Mouse (Mus musculus) neural tube, embryonic 13.5 days (tissue): ENCODE data around the gene Crybg3. TPM values are rescaled to one million over a fixed set of nuclear protein-coding genes. Genes with fewer than 3 reads are reported as not detected.
A peak's percentile ranks its signal among the peaks of the same experiment; 100 is the strongest.

ENCODE experiments used
- ATAC-seq: fragments of 200-750 bp; cut with Nextera tagmentation; 2 replicates; pipeline ENCODE4 v1.8.0; 2017; ENCODE audit warnings: low read depth, mild to moderate bottlenecking, moderate TSS enrichment, moderate library complexity
- H3K27ac ChIP-seq: fragments of 300-500 bp; sonication (generic); replicated peaks from 2 replicates; pipeline ENCODE4 v1.5.1; 2015; ENCODE audit warnings: moderate library complexity, mild to moderate bottlenecking, inconsistent platforms
- H3K27me3 ChIP-seq: fragments of 300-500 bp; sonication (generic); 2 replicates; pipeline ENCODE4 v1.6.1; 2015; ENCODE audit warnings: mild to moderate bottlenecking, inconsistent platforms
- H3K36me3 ChIP-seq: fragments of 300-500 bp; sonication (generic); 2 replicates; pipeline ENCODE4 v1.6.1; 2015; ENCODE audit warnings: mild to moderate bottlenecking, inconsistent platforms
- H3K4me1 ChIP-seq: fragments of 300-500 bp; sonication (generic); replicated peaks from 2 replicates; pipeline ENCODE4 v1.6.1; 2015; ENCODE audit warnings: inconsistent platforms
- H3K4me2 ChIP-seq: fragments of 300-500 bp; sonication (generic); 2 replicates; pipeline ENCODE4 v1.6.1; 2015; ENCODE audit warnings: inconsistent platforms, mild to moderate bottlenecking, moderate library complexity
- H3K4me3 ChIP-seq: fragments of 300-500 bp; sonication (generic); 2 replicates; pipeline ENCODE4 v1.5.1; 2015; ENCODE audit warnings: mild to moderate bottlenecking, inconsistent platforms
- H3K9ac ChIP-seq: fragments of 300-500 bp; sonication (generic); 2 replicates; pipeline ENCODE4 v1.6.1; 2015; ENCODE audit warnings: moderate library complexity, mild to moderate bottlenecking, inconsistent platforms
- H3K9me3 ChIP-seq: fragments of 300-500 bp; sonication (generic); 2 replicates; pipeline ENCODE4 v1.6.1; 2016; ENCODE audit warnings: inconsistent platforms
- WGBS: fragments of 180-500 bp; shearing (Covaris S2); methylation state at CpG from one replicate; pipeline ENCODE4 v1.1.7; 2015; 5-methylcytosine and 5-hydroxymethylcytosine counted together
- polyA plus RNA-seq: library from polyadenylated mRNA; unstranded; fragments of >200 nt; fragmentation: Nextera tagmentation; extraction: Ambion mirVana; gene quantifications from 2 replicates; pipeline ENCODE4 v1.2.1, GENCODE M21; 2015

The Crybg3 gene
- polyA plus RNA-seq, 1 experiment from 2014 or later, result 3.8 TPM

DNA sequence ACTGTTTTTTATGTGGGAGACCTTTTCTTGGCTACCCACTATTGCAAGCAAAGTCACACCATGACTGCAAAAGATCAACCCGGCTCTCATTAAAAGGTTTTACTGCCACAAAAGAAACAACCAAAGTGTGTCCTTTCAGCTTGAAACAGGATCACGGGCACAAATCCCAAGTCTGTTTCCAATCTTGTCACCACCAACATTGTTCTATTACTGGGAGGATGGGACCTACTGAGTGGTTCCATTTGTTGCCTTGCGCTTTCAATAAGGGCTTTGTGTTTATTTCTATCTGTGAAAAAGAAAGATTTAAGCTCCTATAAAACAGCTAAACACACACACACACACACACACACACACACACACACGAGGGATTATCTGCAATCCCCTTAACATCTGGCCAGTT is 1.8 kb downstream of the Crybg3 start:
- peaks cover 5% of the 10 kb centered on the region for H3K27me3 ChIP-seq
- 19% methylated on average over 4 of the region's 4 CpGs for WGBS
- H3K4me1 ChIP-seq, result peaks cover 24% of the 10 kb centered on the region
- H3K27ac ChIP-seq, result peak overlapping the region; percentile 52; the same call in 1 of the 2 replicates
- no peak overlapping the region for H3K9ac ChIP-seq
- peak overlapping the region; percentile 82 for H3K4me2 ChIP-seq
- no peak; the same call in 1 of the 2 replicates for ATAC-seq
- no peaks in the 10 kb centered on the region for H3K9me3 ChIP-seq
- H3K4me3 ChIP-seq, result peak overlapping the region; percentile 83
- no peaks in the 10 kb centered on the region for H3K36me3 ChIP-seq

DNA sequence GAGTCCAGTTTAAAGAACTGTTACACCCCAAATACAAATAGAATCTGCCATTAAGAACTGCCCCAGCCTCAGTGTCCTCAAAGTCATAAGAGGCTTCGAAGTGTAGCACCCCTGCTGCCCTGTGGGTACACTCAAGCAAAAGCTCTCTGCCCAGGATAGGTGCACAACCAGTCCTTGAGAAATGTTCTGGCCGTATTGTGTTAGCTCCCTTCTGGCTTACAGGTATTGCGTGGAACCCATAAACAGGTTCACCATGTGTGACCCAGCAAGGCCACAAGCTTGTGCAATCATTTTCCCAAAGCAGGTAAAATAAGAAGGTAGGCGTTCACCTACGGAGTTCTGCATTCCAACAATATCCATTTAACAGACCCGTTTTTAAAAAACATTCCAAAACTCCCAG is 3.5 kb downstream of the Crybg3 start:
- H3K4me2 ChIP-seq, result no peak overlapping the region
- no peaks in the 10 kb centered on the region for H3K36me3 ChIP-seq
- peaks cover 22% of the 10 kb centered on the region for H3K4me1 ChIP-seq
- peaks cover 5% of the 10 kb centered on the region for H3K27me3 ChIP-seq
- H3K9ac ChIP-seq, result no peak overlapping the region
- no peaks in the 10 kb centered on the region for H3K9me3 ChIP-seq
- WGBS, result 93% methylated on average over 6 of the region's 6 CpGs
- H3K27ac ChIP-seq, result no peak overlapping the region
- no peak for ATAC-seq
- H3K4me3 ChIP-seq, result no peak overlapping the region

DNA sequence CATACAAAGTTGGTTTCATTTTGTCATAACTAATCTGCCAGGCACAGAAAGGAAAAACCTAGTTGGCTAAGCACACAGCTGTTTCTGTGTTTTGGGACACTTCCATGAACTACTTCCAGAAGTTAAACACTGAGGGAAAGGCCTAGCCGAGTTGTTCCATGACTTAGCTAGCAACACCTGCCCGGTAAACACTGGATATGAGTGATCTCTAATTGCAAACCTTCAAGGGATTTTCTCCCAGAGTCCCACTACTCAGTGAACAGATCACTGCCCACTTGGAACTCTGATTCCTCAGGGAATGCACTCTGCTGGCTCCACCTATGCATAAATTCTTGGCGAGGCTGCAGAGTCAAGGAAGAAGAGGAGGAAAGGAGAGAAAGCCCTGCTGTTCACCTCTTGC is 6.1 kb downstream of the Crybg3 start:
- Histone ChIP-seq H3K27ac (no peak overlapping the region), H3K4me1 (peaks cover 12% of the 10 kb centered on the region), H3K4me3 (no peak overlapping the region), H3K27me3 (no peaks in the 10 kb centered on the region), H3K4me2 (no peak overlapping the region), H3K9me3 (no peaks in the 10 kb centered on the region), H3K9ac (no peak overlapping the region), H3K36me3 (no peaks in the 10 kb centered on the region)
- ATAC-seq, result no peak
- 81% methylated on average over 3 of the region's 3 CpGs for WGBS

DNA sequence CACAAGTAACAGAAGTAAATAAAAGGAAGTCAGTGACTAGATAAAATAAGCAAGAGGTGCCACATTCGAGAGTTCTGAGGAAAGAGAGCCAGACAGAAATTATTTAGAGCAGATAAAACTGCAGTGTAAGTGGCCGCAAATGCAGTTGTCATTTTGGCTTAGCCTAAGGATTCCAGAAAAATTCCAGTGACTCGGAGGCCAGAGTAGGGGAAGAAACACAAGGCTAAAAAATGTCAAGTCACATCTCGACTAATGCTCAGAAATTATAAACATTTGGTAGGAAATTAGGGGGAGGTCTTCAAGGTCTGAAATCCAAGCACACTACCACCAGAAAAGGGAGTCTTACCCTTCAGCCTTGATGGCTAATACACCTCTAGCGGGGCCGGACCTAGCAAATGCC is 10.0 kb downstream of the Crybg3 start:
- Histone ChIP-seq H3K4me3 (no peak overlapping the region), H3K27me3 (no peaks in the 10 kb centered on the region), H3K36me3 (no peaks in the 10 kb centered on the region), H3K9me3 (no peaks in the 10 kb centered on the region), H3K9ac (no peak overlapping the region), H3K4me2 (no peak overlapping the region), H3K4me1 (0 out of 2 replicates have a peak, but pooled peaks cover 13% of the 10 kb centered on the region), H3K27ac (no peak overlapping the region)
- WGBS, result 90% methylated on average over 6 of the region's 6 CpGs
- ATAC-seq, result no peak

DNA sequence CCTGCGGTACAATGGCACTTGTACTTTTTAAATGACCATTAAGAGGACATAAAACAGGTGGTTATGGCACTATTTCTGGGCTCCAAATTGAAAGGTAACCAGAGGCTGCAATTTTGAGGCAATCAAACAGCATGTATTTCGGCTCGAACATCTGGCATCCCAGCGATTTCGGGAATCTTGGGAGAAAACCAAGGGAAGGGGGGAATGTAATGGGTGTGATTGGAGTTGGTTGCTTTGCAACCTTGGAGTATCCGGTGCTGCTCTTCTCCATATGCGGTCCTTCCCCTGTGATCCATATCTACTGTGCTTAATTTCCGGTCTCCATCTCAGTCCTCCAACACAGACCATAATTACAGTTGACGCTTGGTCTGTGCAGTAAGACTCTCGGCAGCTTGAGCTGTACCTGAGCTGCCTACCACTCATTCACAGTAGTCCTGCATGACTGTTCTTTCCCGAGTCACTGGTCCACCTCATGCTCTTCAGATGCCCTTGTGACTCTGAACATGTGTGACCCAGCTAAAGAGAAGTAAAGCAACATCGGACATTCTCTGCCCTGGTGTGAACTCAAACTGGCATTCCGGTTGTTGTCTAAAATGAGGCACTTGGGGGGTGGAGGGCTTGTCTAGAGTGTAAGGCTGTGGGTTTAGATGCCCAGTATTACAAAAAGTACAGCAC is 12.3 kb downstream of the Crybg3 start:
- no peak overlapping the region for H3K27ac ChIP-seq
- no peak overlapping the region for H3K4me3 ChIP-seq
- no peaks in the 10 kb centered on the region for H3K9me3 ChIP-seq
- ATAC-seq, result no peak
- H3K4me1 ChIP-seq, result 0 out of 2 replicates have a peak, but pooled peaks cover 13% of the 10 kb centered on the region
- no peak overlapping the region for H3K4me2 ChIP-seq
- H3K27me3 ChIP-seq, result no peaks in the 10 kb centered on the region
- H3K9ac ChIP-seq, result no peak overlapping the region
- H3K36me3 ChIP-seq, result no peaks in the 10 kb centered on the region
- 60% methylated on average over 13 of the region's 13 CpGs for WGBS

DNA sequence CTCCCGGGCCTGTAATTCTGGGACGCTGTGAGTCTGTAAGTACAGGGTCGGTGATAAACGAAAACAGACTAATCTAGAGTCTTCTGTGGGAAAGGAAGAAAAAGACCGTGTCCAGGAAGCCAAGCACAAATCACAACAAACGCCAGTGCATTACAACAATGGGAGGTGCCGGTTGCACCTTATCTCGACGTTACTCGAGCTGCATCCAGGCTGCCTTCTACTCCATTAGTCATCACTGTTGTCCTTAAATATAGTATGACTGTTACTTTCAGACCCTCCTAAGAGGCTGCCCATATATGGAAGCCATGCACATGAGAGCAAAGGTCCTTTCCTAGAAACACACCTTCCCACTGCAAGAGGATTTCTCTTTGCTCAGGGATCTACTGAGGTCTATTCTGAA is 13.0 kb downstream of the Crybg3 start:
- H3K4me3 ChIP-seq, result no peak overlapping the region

DNA sequence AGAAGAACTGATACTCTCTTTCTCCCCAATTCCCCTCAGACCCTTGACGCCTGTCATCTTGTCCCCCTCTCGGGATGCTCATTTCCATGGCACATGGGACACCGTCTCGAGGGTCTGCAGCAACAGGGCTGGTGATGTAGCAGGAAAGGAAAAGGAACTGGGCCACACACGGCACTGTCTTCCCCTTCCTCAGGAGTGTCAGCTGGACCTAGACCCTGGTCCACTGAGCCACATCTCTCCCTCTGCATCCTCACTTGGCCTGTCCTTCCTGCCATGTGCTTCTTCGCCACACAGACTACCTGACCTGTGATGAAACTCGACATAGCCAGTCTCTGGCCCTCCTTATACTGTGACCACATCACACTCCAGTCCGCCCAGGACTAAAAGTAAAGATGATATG is 13.9 kb downstream of the Crybg3 start:
- 90% methylated on average over 8 of the region's 8 CpGs for WGBS
- no peaks in the 10 kb centered on the region for H3K9me3 ChIP-seq
- H3K4me3 ChIP-seq, result no peak overlapping the region
- H3K36me3 ChIP-seq, result no peaks in the 10 kb centered on the region
- no peak overlapping the region for H3K9ac ChIP-seq
- H3K4me1 ChIP-seq, result 0 out of 2 replicates have a peak, but pooled peaks cover 13% of the 10 kb centered on the region
- H3K27ac ChIP-seq, result no peak overlapping the region
- ATAC-seq, result 0 out of 2 replicates have a peak, but pooled peaks have one; percentile 41
- no peaks in the 10 kb centered on the region for H3K27me3 ChIP-seq
- no peak overlapping the region for H3K4me2 ChIP-seq

More for the DNA sequence above, 13.0 kb downstream of the Crybg3 start:
- no peak for ATAC-seq
- Histone ChIP-seq H3K4me1 (0 out of 2 replicates have a peak, but pooled peaks cover 13% of the 10 kb centered on the region), H3K9me3 (no peaks in the 10 kb centered on the region), H3K36me3 (no peaks in the 10 kb centered on the region), H3K27ac (no peak overlapping the region), H3K27me3 (no peaks in the 10 kb centered on the region), H3K9ac (no peak overlapping the region), H3K4me2 (no peak overlapping the region)
- 77% methylated on average over 10 of the region's 10 CpGs for WGBS

DNA sequence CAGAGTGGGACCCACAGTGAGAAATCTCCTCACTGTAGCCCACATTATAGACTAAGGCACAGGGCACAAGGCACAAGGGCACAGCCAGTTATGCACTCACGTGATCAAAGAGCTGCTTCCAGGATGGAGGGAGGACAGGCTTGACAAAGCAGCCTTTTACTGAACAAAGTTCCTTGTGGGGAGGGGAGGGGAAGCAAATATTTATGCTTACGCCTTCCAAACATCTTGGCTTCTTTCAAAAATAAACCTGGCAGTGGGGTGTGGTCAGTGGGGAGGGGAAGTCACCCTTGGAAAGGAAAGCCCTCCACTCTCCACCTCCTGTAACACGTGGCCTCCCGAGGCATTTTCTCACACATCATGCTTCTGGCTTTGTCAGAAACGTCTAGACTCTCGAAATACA is 14.5 kb downstream of the Crybg3 start:
- Histone ChIP-seq H3K9me3 (no peaks in the 10 kb centered on the region), H3K4me3 (no peak overlapping the region), H3K9ac (no peak overlapping the region), H3K27me3 (no peaks in the 10 kb centered on the region), H3K36me3 (no peaks in the 10 kb centered on the region), H3K27ac (no peak overlapping the region), H3K4me1 (0 out of 2 replicates have a peak, but pooled peaks cover 13% of the 10 kb centered on the region), H3K4me2 (no peak overlapping the region)
- WGBS, result 55% methylated on average over 6 of the region's 6 CpGs
- ATAC-seq, result no peak

DNA sequence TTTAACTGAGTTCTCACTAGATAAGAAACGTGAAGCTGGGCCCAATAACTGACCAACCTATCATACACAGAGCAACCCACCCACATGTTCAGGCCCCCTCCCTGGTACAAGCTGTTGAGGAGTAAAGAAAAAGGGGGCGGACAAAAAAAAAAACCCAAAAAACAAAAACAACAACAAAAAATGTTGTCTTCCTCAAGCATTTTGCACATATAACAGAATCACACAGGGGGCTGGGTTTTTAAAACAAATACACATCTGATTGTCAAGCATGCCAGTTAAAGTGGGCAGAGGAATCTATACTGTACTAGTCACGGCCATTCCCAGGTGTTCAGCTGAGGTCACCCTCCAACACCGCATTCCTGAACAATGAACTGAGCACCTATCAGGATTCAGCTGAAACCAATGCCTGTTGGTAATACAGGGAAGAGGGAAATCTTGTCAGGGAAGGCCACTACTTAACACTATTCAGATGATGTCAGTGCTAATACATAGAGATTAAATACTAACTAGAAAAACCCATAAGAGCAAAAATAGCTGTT is 15.0 kb downstream of the Crybg3 start:
- Histone ChIP-seq H3K4me2 (no peak overlapping the region), H3K4me1 (0 out of 2 replicates have a peak, but pooled peaks cover 13% of the 10 kb centered on the region), H3K36me3 (no peaks in the 10 kb centered on the region), H3K27me3 (no peaks in the 10 kb centered on the region), H3K9ac (no peak overlapping the region), H3K4me3 (no peak overlapping the region), H3K9me3 (no peaks in the 10 kb centered on the region), H3K27ac (no peak overlapping the region)
- no peak for ATAC-seq
- WGBS, result 93% methylated on average over 4 of the region's 4 CpGs

DNA sequence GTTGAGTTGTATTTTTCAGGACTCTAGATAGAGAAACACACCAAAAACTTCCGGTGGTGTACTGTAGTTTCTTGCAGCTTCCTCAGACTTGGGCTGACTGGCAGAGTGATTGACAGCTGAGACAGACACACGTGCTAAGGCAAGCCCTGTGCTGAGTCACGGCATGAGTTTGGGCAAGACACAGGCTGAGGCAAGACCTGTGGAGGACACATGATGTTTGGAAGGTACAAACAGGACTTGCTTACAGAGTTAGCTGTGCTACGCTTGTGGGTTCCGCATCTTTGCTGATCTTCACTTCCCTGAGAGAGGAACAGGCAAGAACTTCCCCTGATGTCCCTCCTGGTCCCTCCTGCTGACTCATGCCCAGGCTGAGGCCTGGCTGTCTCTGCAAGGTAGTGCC is 17.3 kb downstream of the Crybg3 start:
- no peaks in the 10 kb centered on the region for H3K27me3 ChIP-seq
- H3K9me3 ChIP-seq, result no peaks in the 10 kb centered on the region
- no peak for ATAC-seq
- WGBS, result 91% methylated on average over 5 of the region's 5 CpGs
- no peaks in the 10 kb centered on the region for H3K36me3 ChIP-seq
- 0 out of 2 replicates have a peak, but pooled peaks cover 13% of the 10 kb centered on the region for H3K4me1 ChIP-seq
- no peak overlapping the region for H3K27ac ChIP-seq
- H3K4me2 ChIP-seq, result no peak overlapping the region
- no peak overlapping the region for H3K4me3 ChIP-seq
- H3K9ac ChIP-seq, result no peak overlapping the region

DNA sequence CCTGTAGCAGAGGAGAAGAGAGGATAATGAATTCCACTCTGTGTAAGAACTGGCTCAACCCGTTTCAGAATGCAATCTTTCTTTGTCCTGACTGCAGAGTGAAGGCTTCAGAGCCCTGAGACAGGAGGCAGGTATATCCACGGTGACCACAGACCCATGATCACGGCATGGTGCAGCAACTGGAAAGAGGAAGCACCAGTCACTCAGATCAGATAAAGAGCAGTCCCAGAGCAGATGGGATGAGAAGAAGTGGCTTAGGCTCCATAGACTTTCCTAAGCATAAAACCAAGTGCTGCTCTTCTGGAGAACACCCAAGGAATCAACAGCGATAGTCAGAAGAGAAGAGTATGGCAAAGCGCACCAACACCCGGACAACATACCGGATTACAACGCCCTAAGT is 21.5 kb downstream of the Crybg3 start:
- H3K4me1 ChIP-seq, result no peaks in the 10 kb centered on the region
- H3K9ac ChIP-seq, result no peak overlapping the region
- H3K27ac ChIP-seq, result no peak overlapping the region
- no peaks in the 10 kb centered on the region for H3K9me3 ChIP-seq
- H3K27me3 ChIP-seq, result no peaks in the 10 kb centered on the region
- no peak for ATAC-seq
- no peak overlapping the region for H3K4me3 ChIP-seq
- H3K36me3 ChIP-seq, result no peaks in the 10 kb centered on the region
- H3K4me2 ChIP-seq, result no peak overlapping the region
- WGBS, result 91% methylated on average over 8 of the region's 8 CpGs

DNA sequence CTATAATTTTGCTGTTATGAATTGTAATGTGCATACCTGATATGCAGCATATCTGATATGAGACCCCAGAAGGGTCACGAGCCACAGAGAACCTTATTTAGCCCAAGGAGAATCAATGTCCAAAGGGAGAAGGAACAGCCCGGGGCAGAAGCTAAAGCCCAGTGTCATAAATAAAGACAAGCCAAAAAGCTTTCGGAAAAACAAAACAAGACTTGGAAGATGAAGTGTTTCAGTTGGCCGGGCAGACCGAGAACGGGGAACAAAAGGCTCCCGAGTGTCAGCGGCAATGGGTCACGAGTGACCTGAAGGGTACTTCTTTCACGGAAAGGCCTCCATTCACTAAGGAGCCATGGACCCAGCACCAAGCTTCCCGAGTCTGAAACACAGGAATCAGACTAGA is 26.8 kb downstream of the Crybg3 start:
- Histone ChIP-seq H3K4me1 (no peaks in the 10 kb centered on the region), H3K9ac (no peak overlapping the region), H3K4me3 (no peak overlapping the region), H3K27me3 (no peaks in the 10 kb centered on the region), H3K27ac (no peak overlapping the region), H3K4me2 (no peak overlapping the region), H3K9me3 (no peaks in the 10 kb centered on the region), H3K36me3 (no peaks in the 10 kb centered on the region)
- no peak for ATAC-seq
- 49% methylated on average over 11 of the region's 11 CpGs for WGBS

DNA sequence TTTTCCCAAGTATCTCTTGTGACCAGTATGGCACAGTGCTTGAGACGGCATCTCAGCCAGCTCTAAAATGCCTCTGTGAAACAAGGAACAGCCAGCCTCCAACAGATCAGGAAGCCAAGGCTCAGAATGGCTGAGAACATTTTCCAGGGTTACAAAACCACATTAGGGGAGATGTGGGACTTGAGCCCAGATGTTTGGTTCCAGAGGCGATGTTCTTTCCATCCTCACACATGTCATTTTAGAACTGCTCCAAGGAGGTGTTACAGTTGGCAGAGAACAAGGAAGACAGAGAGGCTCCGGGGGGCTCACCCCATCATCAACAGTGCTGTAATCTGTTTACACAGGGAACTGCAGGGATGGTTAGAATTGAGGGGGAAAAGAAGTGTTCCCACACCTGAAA is 28.1 kb downstream of the Crybg3 start:
- H3K4me1 ChIP-seq, result no peaks in the 10 kb centered on the region; the same call in 1 of the 2 replicates

More for the DNA sequence above, 28.1 kb downstream of the Crybg3 start:
- no peak overlapping the region for H3K4me3 ChIP-seq
- H3K36me3 ChIP-seq, result no peaks in the 10 kb centered on the region
- ATAC-seq, result no peak
- no peak overlapping the region for H3K27ac ChIP-seq
- H3K9ac ChIP-seq, result no peak overlapping the region
- no peaks in the 10 kb centered on the region for H3K9me3 ChIP-seq
- 84% methylated on average over 3 of the region's 3 CpGs for WGBS
- no peaks in the 10 kb centered on the region for H3K27me3 ChIP-seq
- no peak overlapping the region for H3K4me2 ChIP-seq
